Mouse (Mus musculus) thymus, adult 18-20 months (tissue): ENCODE results near the gene Eif4g3.

Experiments used
- DNase-seq, 2 experiments: peaks; one replicate each; pipeline ENCODE4 v3.0.0; 2022; ENCODE audit warnings: mixed read lengths in 2 of 2

The Eif4g3 gene

GRCm38 (mm10) chr4:137991240-137991639 is 1.6 kb upstream of the Eif4g3 start:
- DNase-seq = no peak

- DNase-seq = peak; percentile 94 to 95
Observed at GRCm38 (mm10) chr4:137993291-137993758, 503 bp downstream of the Eif4g3 start.

GRCm38 (mm10) chr4:137993821-137994561 is 1.2 kb downstream of the Eif4g3 start:
- peak; percentile 36 for DNase-seq

- no peak for DNase-seq
Observed at GRCm38 (mm10) chr4:137994562-137995336, 1.9 kb downstream of the Eif4g3 start.

- DNase-seq = no peak
Observed at GRCm38 (mm10) chr4:137995399-137995798, 2.6 kb downstream of the Eif4g3 start.

- no peak for DNase-seq
Observed at GRCm38 (mm10) chr4:137998232-137998631, 5.4 kb downstream of the Eif4g3 start.

- DNase-seq = no peak
Observed at GRCm38 (mm10) chr4:138000682-138001081, 7.9 kb downstream of the Eif4g3 start.

GRCm38 (mm10) chr4:138003909-138004610 is 11.2 kb downstream of the Eif4g3 start:
- DNase-seq = no peak

- no peak for DNase-seq
Observed at GRCm38 (mm10) chr4:138005781-138006180, 13.0 kb downstream of the Eif4g3 start.

- no peak for DNase-seq
Observed at GRCm38 (mm10) chr4:138006951-138007613, 14.3 kb downstream of the Eif4g3 start.

GRCm38 (mm10) chr4:138008646-138009045 is 15.8 kb downstream of the Eif4g3 start:
- no peak for DNase-seq

GRCm38 (mm10) chr4:138009786-138010502 is 17.1 kb downstream of the Eif4g3 start:
- DNase-seq = no peak

GRCm38 (mm10) chr4:138013723-138014479 is 21.1 kb downstream of the Eif4g3 start:
- DNase-seq = no peak

- no peak for DNase-seq
Observed at GRCm38 (mm10) chr4:138015966-138016365, 23.1 kb downstream of the Eif4g3 start.

- DNase-seq = no peak
Observed at GRCm38 (mm10) chr4:138017085-138017637, 24.3 kb downstream of the Eif4g3 start.

- no peak for DNase-seq
Observed at GRCm38 (mm10) chr4:138018011-138018410, 25.2 kb downstream of the Eif4g3 start.

- no peak for DNase-seq
Observed at GRCm38 (mm10) chr4:138020231-138020630, 27.4 kb downstream of the Eif4g3 start.

GRCm38 (mm10) chr4:138021651-138022050 is 28.8 kb downstream of the Eif4g3 start:
- no peak for DNase-seq

GRCm38 (mm10) chr4:138022761-138023160 is 29.9 kb downstream of the Eif4g3 start:
- DNase-seq = no peak

GRCm38 (mm10) chr4:138023403-138024100 is 30.7 kb downstream of the Eif4g3 start:
- no peak for DNase-seq
